Mouse (Mus musculus): Measurements from ENCODE around the gene Rtn1.

- TF ChIP-seq CTCF (IDR thresholded peaks at IDR 0.05; ENCODE audit: insufficient read depth, low read depth, low read length) (no peak), POLR2A (IDR thresholded peaks at IDR 0.05; ENCODE audit: insufficient read depth, low read depth, low read length) (no peak)
Observed at GRCm38 (mm10) chr12:72323778-72324177, 85.1 kb downstream of the Rtn1 start.

All from olfactory bulb, adult 2 months (tissue).